Mouse (Mus musculus) heart, adult 2 months (tissue): ENCODE measurements around the gene Morn4. TPM values are rescaled to one million over a fixed set of nuclear protein-coding genes. Genes with fewer than 3 reads are reported as not detected.

Experiments
- DNase-seq, 2 experiments: peaks; one replicate each; pipeline ENCODE4 v3.0.0; 2021
- H3K27ac ChIP-seq: fragments of 200-600 bp; 2 replicates; pipeline ENCODE4 v1.8.1; 2022
- H3K27me3 ChIP-seq: fragments of 200-500 bp; 2 replicates; pipeline ENCODE4 v1.6.1; 2012; ENCODE audit warnings: mild to moderate bottlenecking, low read length, inconsistent platforms, mixed read lengths; ENCODE audit not compliant: control insufficient read depth, insufficient read depth
- H3K36me3 ChIP-seq: fragments of 200-500 bp; 2 replicates; pipeline ENCODE4 v1.6.1; 2012; ENCODE audit warnings: low read length, inconsistent platforms; ENCODE audit not compliant: control insufficient read depth, insufficient read depth
- H3K4me1 ChIP-seq: fragments of 200-500 bp; 2 replicates; pipeline ENCODE4 v1.6.1; 2011; ENCODE audit warnings: low read length; ENCODE audit not compliant: control insufficient read depth, insufficient read depth
- H3K4me3 ChIP-seq: fragments of 200-600 bp; 2 replicates; pipeline ENCODE4 v1.8.1; 2022
- H3K79me2 ChIP-seq: fragments of 200-500 bp; replicated peaks from 2 replicates; pipeline ENCODE4 v1.6.1; 2012; ENCODE audit warnings: mild to moderate bottlenecking, inconsistent platforms, low read length, moderate library complexity, mixed read lengths; ENCODE audit not compliant: control insufficient read depth, insufficient read depth
- H3K9ac ChIP-seq: fragments of 200-500 bp; 2 replicates; pipeline ENCODE4 v1.6.1; 2012; ENCODE audit warnings: low read depth, mild to moderate bottlenecking, control low read depth, inconsistent platforms, low read length, mixed read lengths
- CTCF ChIP-seq: fragments of 200-600 bp; IDR thresholded peaks from 2 replicates; pipeline ENCODE4 v1.8.1; 2022; ENCODE audit warnings: antibody characterized with exemption, mild to moderate bottlenecking, moderate library complexity
- EP300 ChIP-seq: fragments of 200-500 bp; IDR thresholded peaks from 2 replicates; pipeline ENCODE4 v1.6.1; 2011; ENCODE audit warnings: low read depth, low read length, control low read depth; ENCODE audit not compliant: insufficient read depth
- POLR2A ChIP-seq: fragments of 200-500 bp; IDR thresholded peaks from 2 replicates; pipeline ENCODE4 v1.6.1; 2011; ENCODE audit warnings: mild to moderate bottlenecking, low read depth, low read length, control low read depth; ENCODE audit not compliant: insufficient read depth
- WGBS: fragments of 180-500 bp; shearing (Covaris S2); methylation state at CpG from one replicate; pipeline ENCODE4 v1.1.7; 2018; 5-methylcytosine and 5-hydroxymethylcytosine counted together
- intact Hi-C: fragments of 180-260 bp; cut with DNase I; formaldehyde crosslinking; loops from one replicate; pipeline ENCODE4 v1.15.1; 2025
- polyA plus RNA-seq: library from polyadenylated mRNA; depleted of rRNA; stranded (reverse); fragments of >200 nt; gene quantifications from 2 replicates; pipeline ENCODE4 v1.2.3, GENCODE M21; 2012
- total RNA-seq, 2 experiments: library from RNA; stranded (reverse); gene quantifications; 2 replicates each; pipeline ENCODE4 v1.2.3; 2021

The Morn4 gene
- total and polyA plus RNA-seq, 3 experiments, result 2.3 to 5.0 (median 2.5) TPM

- WGBS, result 23% methylated on average over 23 of the region's 23 CpGs
These were observed 40.7 kb downstream of the Morn4 start, which contains the start of gene Hoga1 for GRCm38 (mm10) chr19:42045269-42046102. Hoga1 (plus strand) TSS chr19:42045610.

GRCm38 (mm10) chr19:42043988-42044387 is 42.2 kb downstream of the Morn4 start:
- no peak overlapping the region for H3K27ac ChIP-seq
- intact Hi-C loops, result no loop called here
- 96% methylated on average over 6 of the region's 6 CpGs for WGBS
- no peak overlapping the region for H3K4me3 ChIP-seq
- no peaks in the 10 kb centered on the region for H3K36me3 ChIP-seq
- H3K27me3 ChIP-seq, result no peaks in the 10 kb centered on the region
- DNase-seq, result no peak
- H3K79me2 ChIP-seq, result no peaks in the 10 kb centered on the region
- no peak overlapping the region for H3K9ac ChIP-seq
- H3K4me1 ChIP-seq, result peaks cover 3% of the 10 kb centered on the region; the same call in 1 of the 2 replicates
- TF ChIP-seq CTCF (no peak), EP300 (no peak), POLR2A (no peak)

More at GRCm38 (mm10) chr19:42045269-42046102, 40.7 kb downstream of the Morn4 start, which contains the start of gene Hoga1:
- Histone ChIP-seq H3K4me3 (peak within 1 kb of the TSS; percentile 50), H3K9ac (peak within 1 kb of the TSS; percentile 23), H3K27ac (peak within 1 kb of the TSS; percentile 52), H3K36me3 (no peaks in the 10 kb centered on the region), H3K4me1 (peaks cover 3% of the 10 kb centered on the region; the same call in 1 of the 2 replicates), H3K27me3 (no peaks in the 10 kb centered on the region), H3K79me2 (no peaks in the 10 kb centered on the region)
- TF ChIP-seq CTCF (peak; percentile 80), EP300 (0 out of 2 replicates have a peak, but pooled peaks have one; percentile 20), POLR2A (no peak)
- intact Hi-C loops, result no loop called here
- DNase-seq, result peak; percentile 80 to 85

- Histone ChIP-seq H3K4me1 (peaks cover 4% of the 10 kb centered on the region), H3K27ac (no peak overlapping the region), H3K27me3 (no peaks in the 10 kb centered on the region), H3K9ac (no peak overlapping the region), H3K79me2 (no peaks in the 10 kb centered on the region), H3K36me3 (no peaks in the 10 kb centered on the region), H3K4me3 (no peak overlapping the region)
- DNase-seq, result no peak
- no peak for TF ChIP-seq CTCF
- no peak for TF ChIP-seq POLR2A
- TF ChIP-seq EP300, result no peak
- WGBS, result 86% methylated on average over 12 of the region's 12 CpGs
- intact Hi-C loops, result loop anchor here (5.0 kb wide), 2 partner anchors 114 to 129 kb away; no protein-coding TSS in a partner anchor
These were observed 47.8 kb downstream of the Morn4 start for GRCm38 (mm10) chr19:42038310-42038709.

- no peaks in the 10 kb centered on the region for H3K27me3 ChIP-seq
- H3K4me3 ChIP-seq, result no peak overlapping the region
- no peaks in the 10 kb centered on the region for H3K36me3 ChIP-seq
- TF ChIP-seq POLR2A, result no peak
- TF ChIP-seq EP300, result no peak
- no peak overlapping the region for H3K27ac ChIP-seq
- 52% methylated on average over 11 of the region's 11 CpGs for WGBS
- no peak for DNase-seq
- intact Hi-C loops, result loop anchor here (5.0 kb wide), 2 partner anchors 115 to 130 kb away; no protein-coding TSS in a partner anchor
- H3K79me2 ChIP-seq, result no peaks in the 10 kb centered on the region
- H3K9ac ChIP-seq, result no peak overlapping the region
- H3K4me1 ChIP-seq, result peaks cover 4% of the 10 kb centered on the region
These were observed 48.9 kb downstream of the Morn4 start for GRCm38 (mm10) chr19:42037167-42037702.

- H3K36me3 ChIP-seq, result no peaks in the 10 kb centered on the region
- H3K27ac ChIP-seq, result no peak overlapping the region
- intact Hi-C loops, result loop anchor here (5.0 kb wide), 2 partner anchors 116 to 131 kb away; no protein-coding TSS in a partner anchor
- no peak overlapping the region for H3K4me3 ChIP-seq
- DNase-seq, result no peak
- H3K79me2 ChIP-seq, result no peaks in the 10 kb centered on the region
- WGBS, result 51% methylated on average over 3 of the region's 3 CpGs
- no peak overlapping the region for H3K9ac ChIP-seq
- no peaks in the 10 kb centered on the region for H3K27me3 ChIP-seq
- TF ChIP-seq CTCF (no peak), POLR2A (no peak), EP300 (no peak)
- H3K4me1 ChIP-seq, result peaks cover 4% of the 10 kb centered on the region
These were observed 49.8 kb downstream of the Morn4 start for GRCm38 (mm10) chr19:42036357-42036756.
